12 mouse cellular contexts compared by ENCODE assay signal in the genomic region with DNA sequence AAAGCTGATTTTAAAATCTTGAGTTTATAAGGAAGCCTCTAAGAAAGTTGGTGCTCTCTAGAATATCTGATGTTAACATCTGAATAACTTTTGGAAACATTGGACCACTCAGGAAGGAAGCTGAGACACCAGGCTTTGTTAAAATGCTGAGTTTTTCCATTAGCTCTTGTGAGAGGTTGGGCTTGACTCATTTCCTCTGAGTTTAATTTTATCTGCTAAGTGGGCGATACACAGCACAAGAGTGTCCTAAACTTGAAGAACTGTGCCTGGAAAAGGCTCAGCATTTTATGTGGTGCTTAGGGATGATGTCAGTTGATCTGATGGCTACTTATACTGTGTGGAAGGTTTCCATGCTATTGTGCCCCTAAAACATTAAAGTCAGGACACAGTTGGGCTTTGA.
DNase-seq lines count a peak whose midpoint lies in the region; ATAC-seq lines count a peak whose summit lies in the region.
"Had no signal": no experiment of that assay in that cellular context is flagged by ENCODE, and none has a peak within 500 bp of the region (broad histone marks: within the 10 kb centered on the region; RNA-seq: fewer than 3 reads in every experiment).

No protein-coding gene starts in this region.

- H3K4me2 ChIP-seq in kidney, embryonic 16.5 days (replicated peaks; ENCODE audit: low read depth, low read length), result no peak overlapping the region
- H3K4me2 ChIP-seq in heart, embryonic 15.5 days, result no peak overlapping the region
- H3K4me2 ChIP-seq: hindbrain, embryonic 14.5 days had no signal

- no peak overlapping the region for H3K27ac ChIP-seq in kidney, embryonic 16.5 days (ENCODE audit: low read length)
- H3K27ac ChIP-seq in heart, embryonic 15.5 days, result peak overlapping the region; percentile 67
- H3K27ac ChIP-seq: gastrocnemius, adult 2 months; hindbrain, embryonic 14.5 days; macrophage had no signal

- no peaks in the 10 kb centered on the region for H3K36me3 ChIP-seq in kidney, embryonic 16.5 days (ENCODE audit: insufficient read depth, low read length)
- no peaks in the 10 kb centered on the region for H3K36me3 ChIP-seq in heart, embryonic 15.5 days

- ATAC-seq in kidney, embryonic 16.5 days (ENCODE audit: low FRiP score, low TSS enrichment), result peak; percentile 63; the same call in 1 of the 2 replicates
- no peak; the same call in 1 of the 2 replicates for ATAC-seq in heart, embryonic 15.5 days (replicated peaks; ENCODE audit: insufficient number of reproducible peaks, insufficient read depth, low FRiP score, low read depth)

- H3K9ac ChIP-seq in kidney, embryonic 16.5 days (replicated peaks; ENCODE audit: low read length), result no peak overlapping the region
- no peak overlapping the region for H3K9ac ChIP-seq in heart, embryonic 15.5 days
- H3K9ac ChIP-seq: hindbrain, embryonic 14.5 days had no signal

- no peak for DNase-seq in kidney, adult 18-20 months
- peak; percentile 12 to 38 for DNase-seq in right cerebral cortex, adult 2 months (ENCODE audit: low spot score in 2 of 2)
- DNase-seq in right cerebral cortex, postnatal 10 days (ENCODE audit: low spot score in 2 of 2), result no peak
- no peak for DNase-seq in spleen, adult 18-20 months
- no peak for DNase-seq in embryo, embryonic 10.5 days (ENCODE audit: low spot score)
- DNase-seq: cerebellum, postnatal 14 days; gastrocnemius, adult 2 months; thymus, postnatal 36 days had no signal

- no peaks in the 10 kb centered on the region for H3K4me1 ChIP-seq in kidney, embryonic 16.5 days (ENCODE audit: insufficient read depth, low read length)
- no peaks in the 10 kb centered on the region for H3K4me1 ChIP-seq in heart, embryonic 15.5 days (replicated peaks)

- no peak overlapping the region for H3K4me3 ChIP-seq in kidney, embryonic 16.5 days (ENCODE audit: low read length)
- H3K4me3 ChIP-seq in heart, embryonic 15.5 days, result no peak overlapping the region
- H3K4me3 ChIP-seq: gastrocnemius, adult 2 months had no signal

- WGBS in kidney, embryonic 16.5 days, result 66% methylated on average over 1 of the region's 1 CpGs
- 48% methylated on average over 1 of the region's 1 CpGs for WGBS in heart, embryonic 15.5 days

- H3K9me3 ChIP-seq in kidney, embryonic 16.5 days (ENCODE audit: low read length), result no peaks in the 10 kb centered on the region
- H3K9me3 ChIP-seq in heart, embryonic 15.5 days (replicated peaks), result no peaks in the 10 kb centered on the region

- H3K27me3 ChIP-seq in kidney, embryonic 16.5 days (ENCODE audit: insufficient read depth, low read length), result no peaks in the 10 kb centered on the region
- no peaks in the 10 kb centered on the region for H3K27me3 ChIP-seq in heart, embryonic 15.5 days

Comparison
In these comparisons a context has a peak if more than half of its experiments do, and no peak if none do; other contexts are left out.
1. DNase-seq: peak in right cerebral cortex, adult 2 months (2 of 2); none in kidney, adult 18-20 months (single experiment), right cerebral cortex, postnatal 10 days (0 of 2), spleen, adult 18-20 months (0 of 2) and embryo, embryonic 10.5 days (single experiment).